Mouse (Mus musculus): ENCODE data around the gene Arv1.

DNA sequence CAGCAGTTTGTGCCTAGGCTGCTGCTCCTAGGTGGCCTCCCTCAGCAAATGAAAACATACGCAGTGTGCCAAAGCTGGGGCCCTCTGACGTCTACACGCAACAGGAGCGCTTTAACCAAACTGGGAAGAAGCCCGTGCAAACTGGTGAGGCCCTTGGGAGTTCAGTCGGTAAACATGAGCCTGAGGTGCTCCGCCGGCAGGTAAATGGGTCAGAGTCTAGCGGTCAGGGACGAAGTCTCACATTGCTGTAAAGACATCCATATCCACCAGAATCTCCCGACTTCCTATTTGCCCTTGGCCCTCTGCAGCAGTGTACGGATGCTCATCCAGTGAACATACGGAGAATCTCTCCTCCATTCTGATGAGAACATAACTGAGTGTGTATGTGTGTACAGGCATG lies 24.7 kb downstream of the Arv1 start:
- TF ChIP-seq CTCF (conservative IDR thresholded peaks at IDR 0.05 in 1 of 2, IDR thresholded peaks at IDR 0.05 in 1 of 2; ENCODE audit: low read depth in 2 of 2, low read length in 2 of 2) (no peak), POLR2A (IDR thresholded peaks at IDR 0.05; ENCODE audit: low read depth, low read length) (no peak), ZKSCAN1 (IDR thresholded peaks at IDR 0.05; ENCODE audit: borderline replicate concordance, low read depth, low read length) (no peak), NELFE (IDR thresholded peaks at IDR 0.05; ENCODE audit: low read depth, low read length) (no peak), ELF1 (IDR thresholded peaks at IDR 0.05; ENCODE audit: low read depth, low read length) (no peak), KAT2A (IDR thresholded peaks at IDR 0.05; ENCODE audit: insufficient replicate concordance, low read length) (no peak), PAX5 (IDR thresholded peaks at IDR 0.05; ENCODE audit: low read length) (no peak), CHD1 (IDR thresholded peaks at IDR 0.05; ENCODE audit: low read depth, low read length) (no peak), NRF1 (IDR thresholded peaks at IDR 0.05; ENCODE audit: low read depth, low read length) (no peak), ZC3H11A (IDR thresholded peaks at IDR 0.05; ENCODE audit: low read depth, low read length) (no peak)

All from CH12.LX (cell line).